Mouse (Mus musculus) CH12.LX (cell line): ENCODE results near the gene Col23a1.
"Not testable (repeated sequence)": the region's sequence is repeated elsewhere in the genome, so short reads cannot be mapped to it uniquely, and the experiment has no call there.

ENCODE experiments used
- CTCF ChIP-seq, 2 experiments: IDR thresholded peaks in 1 of 2; conservative IDR thresholded peaks in 1 of 2; 2 replicates each; pipeline ENCODE4 v1.5.1; 2011 to 2012; ENCODE audit warnings: low read depth in 2 of 2, low read length in 2 of 2, improper control_type of control experiment in 1 of 2, inconsistent platforms in 1 of 2, mild to moderate bottlenecking in 1 of 2, moderate library complexity in 1 of 2
- EP300 ChIP-seq: IDR thresholded peaks from 2 replicates; pipeline ENCODE4 v1.6.1; 2011; ENCODE audit warnings: low read length, improper control_type of control experiment
- USF1 ChIP-seq: IDR thresholded peaks from 2 replicates; pipeline ENCODE4 v1.6.1; 2014; ENCODE audit warnings: low read depth, mild to moderate bottlenecking, inconsistent platforms, low read length, improper control_type of control experiment

- not testable (repeated sequence) for TF ChIP-seq CTCF (conservative IDR thresholded peaks at IDR 0.05 in 1 of 2, IDR thresholded peaks at IDR 0.05 in 1 of 2; ENCODE audit: low read depth in 2 of 2, low read length in 2 of 2); USF1; EP300
Measured at GRCm38 (mm10) chr11:51616113-51616512, 326.4 kb downstream of the Col23a1 start.
